Mouse (Mus musculus): Measurements from ENCODE around the gene 1110032A03Rik. TPM values are rescaled to one million over a fixed set of nuclear protein-coding genes. Genes with fewer than 3 reads are reported as not detected.

1110032A03Rik gene
- polyA plus RNA-seq, 1 experiment = 13.1 TPM

DNA sequence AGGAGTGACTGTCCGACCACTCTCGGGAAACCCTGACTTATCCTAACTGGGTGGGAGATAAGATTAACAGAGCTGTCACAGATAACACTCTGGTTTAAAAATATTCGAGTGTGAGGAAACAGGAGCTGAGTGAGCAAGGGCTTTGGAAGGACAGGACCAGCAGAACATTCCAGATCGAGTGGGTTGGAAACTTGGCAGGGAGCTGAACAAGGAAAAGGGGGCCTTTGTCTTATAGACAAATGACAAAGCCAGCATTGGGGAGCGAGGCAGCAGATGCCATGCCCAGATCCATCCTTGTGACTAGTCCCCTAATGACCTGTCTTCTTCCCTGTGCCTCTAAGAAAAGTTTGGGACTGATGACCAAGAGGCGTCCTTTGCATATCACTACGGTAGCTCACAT is 21.4 kb downstream of the 1110032A03Rik start:
- TF ChIP-seq POLR2A (IDR thresholded peaks at IDR 0.05; ENCODE audit: insufficient read depth, low read length) = no peak
- no peak for TF ChIP-seq CTCF (IDR thresholded peaks at IDR 0.05; ENCODE audit: low read depth, low read length)
- no peak for TF ChIP-seq EP300 (IDR thresholded peaks at IDR 0.05; ENCODE audit: insufficient read depth, low read depth, low read length)
- Histone ChIP-seq H3K27me3 (ENCODE audit: control insufficient read depth, insufficient read depth, low read length, poor library complexity, severe bottlenecking) (no peaks in the 10 kb centered on the region), H3K9me3 (replicated peaks; ENCODE audit: control insufficient read depth, insufficient read depth, low read length, poor library complexity, severe bottlenecking) (no peaks in the 10 kb centered on the region), H3K4me3 (ENCODE audit: low read depth, low read length) (no peak overlapping the region), H3K9ac (ENCODE audit: low read depth, poor library complexity, severe bottlenecking) (no peak overlapping the region), H3K4me1 (ENCODE audit: control insufficient read depth, insufficient read depth, low read length) (peaks cover 2% of the 10 kb centered on the region), H3K27ac (ENCODE audit: insufficient read depth, low read length) (no peak overlapping the region), H3K36me3 (ENCODE audit: control insufficient read depth, insufficient read depth, low read length, poor library complexity, severe bottlenecking) (no peaks in the 10 kb centered on the region)

GRCm38 (mm10) chr9:50752784-50753615 is 22.3 kb downstream of the 1110032A03Rik start:
- no peak overlapping the region for H3K4me3 ChIP-seq (ENCODE audit: low read depth, low read length)
- no peaks in the 10 kb centered on the region for H3K36me3 ChIP-seq (ENCODE audit: control insufficient read depth, insufficient read depth, low read length, poor library complexity, severe bottlenecking)
- H3K9me3 ChIP-seq (replicated peaks; ENCODE audit: control insufficient read depth, insufficient read depth, low read length, poor library complexity, severe bottlenecking) = no peaks in the 10 kb centered on the region
- H3K4me1 ChIP-seq (ENCODE audit: control insufficient read depth, insufficient read depth, low read length) = peaks cover 2% of the 10 kb centered on the region
- H3K27ac ChIP-seq (ENCODE audit: insufficient read depth, low read length) = no peak overlapping the region
- no peak overlapping the region for H3K9ac ChIP-seq (ENCODE audit: low read depth, poor library complexity, severe bottlenecking)
- TF ChIP-seq EP300 (IDR thresholded peaks at IDR 0.05; ENCODE audit: insufficient read depth, low read depth, low read length) (no peak), POLR2A (IDR thresholded peaks at IDR 0.05; ENCODE audit: insufficient read depth, low read length) (no peak), CTCF (IDR thresholded peaks at IDR 0.05; ENCODE audit: low read depth, low read length) (no peak)
- no peaks in the 10 kb centered on the region for H3K27me3 ChIP-seq (ENCODE audit: control insufficient read depth, insufficient read depth, low read length, poor library complexity, severe bottlenecking)

- H3K36me3 ChIP-seq (ENCODE audit: control insufficient read depth, insufficient read depth, low read length, poor library complexity, severe bottlenecking) = no peaks in the 10 kb centered on the region
- no peaks in the 10 kb centered on the region for H3K9me3 ChIP-seq (replicated peaks; ENCODE audit: control insufficient read depth, insufficient read depth, low read length, poor library complexity, severe bottlenecking)
- H3K9ac ChIP-seq (ENCODE audit: low read depth, poor library complexity, severe bottlenecking) = peak within 1 kb of the TSS; percentile 1; the same call in 1 of the 2 replicates
- no peak within 1 kb of the TSS for H3K27ac ChIP-seq (ENCODE audit: insufficient read depth, low read length)
- TF ChIP-seq CTCF (IDR thresholded peaks at IDR 0.05; ENCODE audit: low read depth, low read length) (no peak), POLR2A (IDR thresholded peaks at IDR 0.05; ENCODE audit: insufficient read depth, low read length) (no peak), EP300 (IDR thresholded peaks at IDR 0.05; ENCODE audit: insufficient read depth, low read depth, low read length) (no peak)
- H3K4me1 ChIP-seq (ENCODE audit: control insufficient read depth, insufficient read depth, low read length) = peaks cover 2% of the 10 kb centered on the region
- H3K27me3 ChIP-seq (ENCODE audit: control insufficient read depth, insufficient read depth, low read length, poor library complexity, severe bottlenecking) = no peaks in the 10 kb centered on the region
- peak within 1 kb of the TSS; percentile 26 for H3K4me3 ChIP-seq (ENCODE audit: low read depth, low read length)
Measured at GRCm38 (mm10) chr9:50752054-50752602, 23.2 kb downstream of the 1110032A03Rik start, which contains the start of gene Hspb2. Gene Hspb2 (minus strand): TSS chr9:50752354.

- peak within 1 kb of the TSS; percentile 1; the same call in 1 of the 2 replicates for H3K9ac ChIP-seq (ENCODE audit: low read depth, poor library complexity, severe bottlenecking)
- H3K9me3 ChIP-seq (replicated peaks; ENCODE audit: control insufficient read depth, insufficient read depth, low read length, poor library complexity, severe bottlenecking) = no peaks in the 10 kb centered on the region
- TF ChIP-seq EP300 (IDR thresholded peaks at IDR 0.05; ENCODE audit: insufficient read depth, low read depth, low read length) = no peak
- no peak for TF ChIP-seq CTCF (IDR thresholded peaks at IDR 0.05; ENCODE audit: low read depth, low read length)
- no peak for TF ChIP-seq POLR2A (IDR thresholded peaks at IDR 0.05; ENCODE audit: insufficient read depth, low read length)
- no peaks in the 10 kb centered on the region for H3K27me3 ChIP-seq (ENCODE audit: control insufficient read depth, insufficient read depth, low read length, poor library complexity, severe bottlenecking)
- H3K27ac ChIP-seq (ENCODE audit: insufficient read depth, low read length) = no peak within 1 kb of the TSS
- peak within 1 kb of the TSS; percentile 26 for H3K4me3 ChIP-seq (ENCODE audit: low read depth, low read length)
- H3K36me3 ChIP-seq (ENCODE audit: control insufficient read depth, insufficient read depth, low read length, poor library complexity, severe bottlenecking) = no peaks in the 10 kb centered on the region
- peaks cover 2% of the 10 kb centered on the region for H3K4me1 ChIP-seq (ENCODE audit: control insufficient read depth, insufficient read depth, low read length)
Measured at GRCm38 (mm10) chr9:50751323-50751722, 24.0 kb downstream of the 1110032A03Rik start, which contains the start of gene Cryab. Gene Cryab (plus strand): TSS chr9:50751325.

- Histone ChIP-seq H3K27ac (ENCODE audit: insufficient read depth, low read length) (no peak overlapping the region), H3K27me3 (ENCODE audit: control insufficient read depth, insufficient read depth, low read length, poor library complexity, severe bottlenecking) (no peaks in the 10 kb centered on the region), H3K4me1 (ENCODE audit: control insufficient read depth, insufficient read depth, low read length) (peaks cover 2% of the 10 kb centered on the region), H3K9ac (ENCODE audit: low read depth, poor library complexity, severe bottlenecking) (no peak overlapping the region), H3K36me3 (ENCODE audit: control insufficient read depth, insufficient read depth, low read length, poor library complexity, severe bottlenecking) (no peaks in the 10 kb centered on the region), H3K9me3 (replicated peaks; ENCODE audit: control insufficient read depth, insufficient read depth, low read length, poor library complexity, severe bottlenecking) (no peaks in the 10 kb centered on the region), H3K4me3 (ENCODE audit: low read depth, low read length) (no peak overlapping the region)
- TF ChIP-seq POLR2A (IDR thresholded peaks at IDR 0.05; ENCODE audit: insufficient read depth, low read length) (no peak), EP300 (IDR thresholded peaks at IDR 0.05; ENCODE audit: insufficient read depth, low read depth, low read length) (no peak), CTCF (IDR thresholded peaks at IDR 0.05; ENCODE audit: low read depth, low read length) (no peak)
Measured at GRCm38 (mm10) chr9:50750706-50751105, 24.6 kb downstream of the 1110032A03Rik start.
